Mouse (Mus musculus): ENCODE measurements around the gene Vamp2.

Gene Vamp2

DNA sequence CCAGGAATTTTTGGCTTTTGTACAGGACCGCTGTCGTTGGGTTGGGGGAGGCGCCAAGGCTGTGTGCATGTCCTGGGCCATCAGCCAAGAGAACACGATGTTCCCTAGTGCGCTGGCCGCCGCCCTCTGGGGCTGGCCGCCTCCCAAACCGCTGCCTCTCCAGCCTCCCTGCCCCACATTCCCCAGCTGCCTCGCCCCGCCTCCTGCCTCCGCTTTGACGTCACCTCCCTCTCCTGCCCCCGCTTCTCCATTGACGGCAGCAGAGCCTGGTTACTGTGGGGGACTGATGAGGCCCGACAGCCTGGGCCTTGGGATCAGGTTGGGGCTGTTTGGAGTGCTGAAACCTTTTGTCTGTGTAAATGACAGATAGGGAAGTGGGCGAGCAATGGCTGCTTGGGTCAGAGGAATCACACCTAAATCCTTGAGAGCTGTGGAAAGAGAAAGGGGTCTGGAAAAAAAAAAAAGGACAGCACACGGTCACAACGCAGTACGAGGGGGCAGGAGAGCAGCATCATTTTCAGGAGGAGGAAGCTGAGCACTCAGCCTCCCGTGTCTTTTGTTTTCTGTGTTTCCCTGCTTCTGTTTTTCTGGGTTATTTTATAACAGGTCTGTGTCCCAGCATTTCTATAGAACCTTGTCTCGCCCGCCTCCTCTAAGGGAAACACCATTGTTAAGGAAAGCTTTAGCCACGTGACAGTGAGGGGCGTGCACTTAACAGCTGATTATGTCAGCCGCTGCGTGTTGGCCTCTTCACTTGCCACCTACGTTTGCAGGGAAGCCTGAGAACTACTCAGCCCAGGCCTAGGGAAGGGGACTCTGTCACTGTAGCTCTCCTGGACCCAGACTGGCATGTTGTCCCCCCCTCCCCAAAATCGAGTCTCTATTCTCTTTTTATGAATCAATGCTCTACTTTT, 9.0 kb downstream of the Vamp2 start:
- in situ Hi-C loops (cut with MboI, MseI) = loop anchor here (5.0 to 10.0 kb wide), 2 partner anchors 898 to 1340 kb away; partner anchors contain the start of genes Gabarap and Phf23

DNA sequence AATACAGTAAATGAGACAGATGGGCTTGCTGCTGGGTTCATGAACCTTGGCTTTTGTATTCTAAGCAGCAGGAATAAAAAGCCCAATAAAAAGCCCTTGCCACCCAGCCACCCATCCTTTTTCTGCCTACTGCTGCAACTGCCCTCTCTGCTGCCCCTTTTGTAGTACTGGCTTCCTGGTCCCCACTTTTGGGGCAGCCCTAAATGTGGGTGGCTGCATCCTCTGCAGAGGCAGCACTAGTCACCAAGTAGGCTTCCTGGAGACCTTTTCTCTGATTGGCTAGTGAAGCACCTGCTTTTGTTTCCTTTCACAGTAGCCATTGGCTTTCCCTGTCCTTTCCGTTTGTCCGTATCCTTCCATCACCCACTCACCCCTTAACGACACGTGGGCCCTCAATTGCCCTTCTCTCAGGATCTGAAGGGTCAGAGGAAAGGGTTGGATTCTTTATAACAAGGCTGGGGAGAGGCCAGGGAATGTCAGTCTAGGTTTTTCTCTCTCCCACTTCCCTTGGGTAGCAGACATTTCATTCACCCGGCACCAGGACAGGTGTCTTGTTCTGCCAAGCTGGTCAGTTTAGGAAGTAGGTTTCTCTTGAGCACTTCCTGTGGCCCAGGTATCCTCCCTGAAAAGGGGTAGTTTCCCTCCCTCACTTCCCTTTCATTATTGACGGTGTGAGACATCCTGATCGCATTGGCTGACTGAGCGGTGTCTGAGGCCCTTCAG, 9.9 kb downstream of the Vamp2 start:
- in situ Hi-C loops (cut with MboI, MseI) = loop anchor here (5.0 to 10.0 kb wide), 2 partner anchors 897 to 1339 kb away; partner anchors contain the start of genes Gabarap and Phf23

DNA sequence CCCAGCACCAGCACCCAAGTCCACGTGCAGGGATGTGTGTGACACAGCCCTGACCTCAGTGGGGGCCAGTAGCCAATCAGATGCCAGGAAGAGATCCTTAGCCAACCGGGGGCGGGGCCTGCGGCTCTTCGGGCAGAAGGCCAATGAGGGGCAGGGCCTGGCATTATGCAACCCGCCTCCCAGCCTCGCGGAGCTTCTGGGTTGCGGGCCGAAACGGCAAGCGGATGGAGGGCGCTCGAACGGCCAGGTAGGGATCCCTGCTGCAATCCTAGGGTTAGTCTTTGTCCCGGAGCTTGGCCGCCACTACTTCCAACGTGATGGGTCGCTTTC, 10.4 kb downstream of the Vamp2 start:
- in situ Hi-C loops (cut with MboI, MseI) = loop anchor here (5.0 to 10.0 kb wide), 2 partner anchors 896 to 1339 kb away; partner anchors contain the start of genes Gabarap and Phf23

DNA sequence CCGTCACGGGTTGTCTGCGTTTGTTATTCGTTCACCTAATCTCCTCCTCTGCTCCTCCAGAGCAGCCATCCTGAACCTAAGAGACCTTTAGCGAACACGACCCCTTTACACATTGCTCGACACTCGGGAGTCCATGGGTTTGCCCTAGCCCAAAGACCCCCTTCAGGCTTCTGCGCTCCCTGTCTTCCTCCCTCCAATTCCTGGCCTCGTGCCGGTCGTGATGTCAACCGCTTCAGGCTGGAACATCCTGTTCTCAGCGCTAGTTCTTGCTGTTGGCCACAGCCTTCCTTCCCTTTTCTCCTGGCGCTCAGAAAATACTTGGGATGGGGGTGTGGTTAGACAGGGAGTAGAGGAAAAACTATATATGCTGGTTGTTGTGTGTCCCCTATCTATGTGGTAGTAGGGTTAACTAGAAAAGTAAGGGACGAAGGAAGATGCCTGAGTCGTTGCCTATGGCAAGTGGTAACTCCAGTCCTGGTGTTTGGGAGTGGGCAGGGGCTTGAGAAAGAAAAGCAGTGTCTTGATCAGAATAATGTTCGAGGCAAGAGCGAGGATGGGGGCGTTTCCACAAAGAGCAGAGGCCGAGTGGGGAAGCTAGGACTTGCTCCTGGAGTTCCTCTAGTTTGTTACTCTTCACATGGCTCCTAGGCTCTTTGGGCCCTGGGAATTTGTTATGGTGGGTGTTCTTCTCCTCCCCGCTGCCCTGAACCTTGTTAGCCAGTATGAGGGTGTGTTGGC, 11.1 kb downstream of the Vamp2 start:
- in situ Hi-C loops (cut with MboI, MseI) = loop anchor here (5.0 to 10.0 kb wide), 2 partner anchors 895 to 1338 kb away; partner anchors contain the start of genes Gabarap and Phf23

DNA sequence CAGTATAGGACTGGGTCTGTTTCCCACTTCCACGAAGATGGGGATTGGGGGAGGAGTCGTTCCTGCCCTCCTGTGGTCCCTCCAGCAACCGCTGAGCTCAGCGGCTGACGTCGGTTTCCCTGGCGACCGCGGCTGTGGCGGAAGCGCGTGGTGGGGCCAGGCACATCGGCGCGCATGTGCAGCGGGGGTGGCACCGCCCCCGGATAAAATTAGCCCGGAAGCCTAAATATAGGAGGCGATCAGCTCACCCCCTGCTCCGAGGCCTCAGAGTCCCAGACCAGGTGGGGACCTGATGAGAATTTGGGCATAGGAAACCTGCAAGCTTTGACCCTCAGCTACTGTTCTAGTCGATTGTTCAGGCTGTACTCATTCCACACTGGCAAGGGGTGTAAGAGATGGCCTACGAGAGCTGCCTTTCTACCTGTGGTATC, 11.6 kb downstream of the Vamp2 start:
- in situ Hi-C loops (cut with MboI, MseI) = loop anchor here (5.0 to 10.0 kb wide), 2 partner anchors 895 to 1337 kb away; partner anchors contain the start of genes Gabarap and Phf23

DNA sequence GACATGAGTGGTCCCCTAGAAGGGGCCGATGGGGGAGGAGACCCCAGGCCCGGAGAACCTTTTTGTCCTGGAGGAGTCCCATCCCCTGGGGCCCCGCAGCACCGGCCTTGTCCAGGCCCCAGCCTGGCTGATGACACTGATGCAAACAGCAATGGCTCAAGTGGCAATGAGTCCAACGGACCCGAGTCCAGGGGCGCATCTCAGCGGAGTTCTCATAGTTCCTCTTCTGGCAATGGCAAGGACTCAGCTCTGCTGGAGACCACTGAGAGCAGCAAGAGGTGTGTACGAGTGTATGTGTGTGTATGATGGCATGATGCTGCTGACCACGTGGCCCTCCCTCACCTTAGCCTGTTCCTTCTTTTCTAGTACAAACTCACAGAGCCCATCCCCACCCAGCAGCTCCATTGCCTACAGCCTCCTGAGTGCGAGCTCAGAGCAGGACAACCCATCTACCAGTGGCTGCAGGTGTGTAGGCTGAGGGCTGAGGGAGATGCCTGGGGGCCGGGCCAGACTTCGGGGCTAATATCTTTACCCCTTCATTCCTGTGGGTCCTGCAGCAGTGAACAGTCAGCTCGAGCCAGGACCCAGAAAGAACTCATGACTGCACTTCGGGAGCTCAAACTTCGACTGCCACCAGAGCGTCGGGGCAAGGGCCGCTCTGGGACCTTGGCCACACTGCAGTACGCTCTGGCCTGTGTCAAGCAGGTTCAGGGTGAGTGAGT, 12.5 kb downstream of the Vamp2 start:
- in situ Hi-C loops (cut with MboI, MseI) = no loop called here

DNA sequence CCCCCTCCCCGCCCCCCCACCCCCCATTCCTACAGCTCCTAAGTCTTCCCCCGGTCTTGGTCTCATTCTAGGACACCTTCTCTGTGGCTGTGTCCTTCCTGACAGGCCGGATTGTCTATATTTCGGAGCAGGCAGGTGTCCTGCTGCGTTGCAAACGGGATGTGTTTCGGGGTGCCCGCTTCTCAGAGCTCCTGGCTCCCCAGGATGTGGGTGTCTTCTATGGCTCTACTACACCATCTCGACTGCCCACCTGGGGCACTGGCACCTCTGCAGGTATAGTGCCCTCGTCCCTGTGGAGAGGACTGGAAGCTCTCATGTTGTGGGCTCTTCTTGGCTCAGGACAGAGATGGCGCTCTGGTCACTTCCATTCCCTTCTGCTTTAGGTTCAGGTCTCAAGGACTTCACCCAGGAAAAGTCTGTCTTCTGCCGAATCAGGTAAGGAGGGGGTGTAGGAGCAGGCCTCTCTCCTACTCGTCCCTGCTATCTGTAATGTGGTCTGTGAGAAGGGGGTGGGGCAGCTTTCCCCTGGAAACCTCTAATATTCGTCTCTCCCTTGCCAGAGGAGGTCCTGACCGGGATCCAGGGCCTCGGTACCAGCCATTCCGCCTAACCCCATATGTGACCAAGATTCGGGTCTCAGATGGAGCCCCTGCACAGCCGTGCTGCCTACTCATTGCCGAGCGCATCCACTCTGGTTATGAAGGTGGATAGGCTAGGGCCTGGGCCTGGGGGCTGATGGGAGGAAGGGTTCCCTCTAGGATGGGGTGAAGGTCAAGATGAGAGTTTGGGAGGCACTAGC, 13.5 kb downstream of the Vamp2 start:
- in situ Hi-C loops (cut with MboI, MseI) = no loop called here

DNA sequence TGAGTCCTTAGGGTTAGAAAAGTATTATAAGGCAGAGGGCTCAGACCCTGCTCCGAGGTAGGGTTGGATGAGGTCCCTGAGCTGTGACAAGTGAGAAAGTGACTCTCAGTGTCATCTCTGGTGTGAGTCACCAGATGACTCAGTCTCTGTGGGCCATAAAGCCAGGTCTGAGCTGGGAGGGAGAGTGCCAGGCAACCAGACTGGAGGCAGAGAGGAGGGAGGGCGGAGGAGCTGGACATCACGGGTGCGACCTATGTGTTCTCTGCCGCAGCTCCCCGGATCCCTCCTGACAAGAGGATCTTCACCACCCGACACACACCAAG, 14.1 kb downstream of the Vamp2 start:
- in situ Hi-C loops (cut with MboI, MseI) = no loop called here

DNA sequence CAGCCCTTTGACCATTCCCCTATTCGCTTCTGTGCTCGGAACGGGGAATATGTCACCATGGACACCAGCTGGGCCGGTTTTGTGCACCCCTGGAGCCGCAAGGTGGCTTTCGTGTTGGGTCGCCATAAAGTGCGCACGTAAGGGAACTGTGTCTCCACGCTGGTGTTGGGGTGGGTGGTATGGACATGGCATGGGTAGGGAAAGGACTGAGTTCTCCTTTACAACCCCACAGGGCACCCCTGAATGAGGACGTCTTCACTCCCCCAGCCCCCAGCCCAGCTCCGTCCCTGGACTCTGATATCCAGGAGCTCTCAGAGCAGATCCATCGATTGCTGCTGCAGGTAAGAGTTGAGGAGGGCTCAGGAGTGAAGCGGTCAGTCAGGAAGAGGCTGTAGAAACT, 14.8 kb downstream of the Vamp2 start:
- in situ Hi-C loops (cut with MboI, MseI) = no loop called here

DNA sequence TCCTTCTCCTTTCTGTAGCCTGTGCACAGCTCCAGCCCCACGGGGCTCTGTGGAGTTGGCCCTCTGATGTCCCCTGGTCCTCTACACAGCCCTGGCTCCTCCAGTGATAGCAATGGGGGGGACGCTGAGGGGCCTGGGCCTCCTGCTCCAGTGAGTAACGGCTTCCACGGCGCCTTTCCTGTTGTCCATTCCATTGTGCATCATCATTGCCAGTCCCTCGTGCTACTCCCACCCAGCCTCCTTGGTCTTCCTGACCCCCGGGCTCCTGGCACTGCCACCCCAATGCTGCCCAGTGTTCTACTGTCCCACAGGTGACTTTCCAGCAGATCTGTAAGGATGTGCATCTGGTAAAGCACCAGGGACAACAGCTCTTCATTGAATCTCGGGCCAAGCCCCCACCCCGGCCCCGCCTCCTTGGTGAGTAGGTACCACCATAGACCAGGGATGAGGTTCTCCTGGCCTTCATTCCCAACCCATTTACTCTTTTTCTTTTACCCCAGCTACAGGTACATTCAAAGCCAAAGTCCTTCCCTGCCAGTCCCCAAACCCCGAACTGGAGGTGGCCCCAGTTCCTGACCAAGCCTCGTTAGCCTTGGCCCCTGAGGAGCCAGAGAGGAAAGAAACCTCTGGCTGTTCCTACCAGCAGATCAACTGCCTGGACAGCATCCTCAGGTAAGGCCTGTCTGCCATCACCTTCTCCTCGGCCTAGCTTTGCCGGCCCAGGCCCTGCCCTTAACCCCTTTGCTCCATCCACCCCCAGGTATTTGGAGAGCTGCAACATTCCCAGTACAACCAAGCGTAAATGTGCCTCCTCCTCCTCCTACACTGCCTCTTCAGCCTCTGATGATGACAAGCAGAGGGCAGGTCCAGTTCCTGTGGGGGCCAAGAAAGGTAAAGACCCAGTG, 15.5 kb downstream of the Vamp2 start:
- in situ Hi-C loops (cut with MboI, MseI) = no loop called here

DNA sequence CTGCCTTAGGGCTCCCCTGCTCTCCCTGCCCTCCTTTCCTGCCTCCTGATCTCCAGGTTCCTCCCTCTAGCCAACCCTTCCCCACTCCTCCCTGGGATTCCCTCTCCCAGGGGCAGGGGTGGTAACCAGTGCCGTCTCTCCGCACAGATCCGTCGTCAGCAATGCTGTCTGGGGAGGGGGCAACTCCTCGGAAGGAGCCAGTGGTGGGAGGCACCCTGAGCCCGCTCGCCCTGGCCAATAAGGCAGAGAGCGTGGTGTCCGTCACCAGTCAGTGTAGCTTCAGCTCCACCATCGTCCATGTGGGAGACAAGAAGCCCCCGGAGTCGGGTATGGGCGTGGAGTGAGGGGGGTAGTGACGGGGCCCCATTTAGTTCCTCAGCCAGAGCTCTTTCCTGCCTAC, 16.2 kb downstream of the Vamp2 start:
- in situ Hi-C loops (cut with MboI, MseI) = no loop called here

DNA sequence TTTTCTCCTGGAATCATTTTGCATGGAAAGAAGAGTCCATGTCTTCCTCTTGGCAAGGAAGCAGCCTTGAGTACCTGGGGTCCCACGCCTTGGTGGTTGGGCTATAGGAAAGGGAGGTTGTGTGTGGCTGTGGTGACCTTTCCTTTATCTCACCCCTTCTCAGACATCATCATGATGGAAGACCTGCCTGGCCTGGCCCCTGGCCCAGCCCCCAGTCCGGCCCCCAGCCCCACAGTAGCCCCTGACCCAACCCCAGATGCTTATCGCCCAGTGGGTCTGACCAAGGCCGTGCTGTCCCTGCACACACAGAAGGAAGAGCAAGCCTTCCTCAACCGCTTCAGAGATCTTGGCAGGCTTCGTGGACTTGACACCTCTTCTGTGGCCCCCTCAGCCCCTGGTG, 16.9 kb downstream of the Vamp2 start:
- in situ Hi-C loops (cut with MboI, MseI) = no loop called here

DNA sequence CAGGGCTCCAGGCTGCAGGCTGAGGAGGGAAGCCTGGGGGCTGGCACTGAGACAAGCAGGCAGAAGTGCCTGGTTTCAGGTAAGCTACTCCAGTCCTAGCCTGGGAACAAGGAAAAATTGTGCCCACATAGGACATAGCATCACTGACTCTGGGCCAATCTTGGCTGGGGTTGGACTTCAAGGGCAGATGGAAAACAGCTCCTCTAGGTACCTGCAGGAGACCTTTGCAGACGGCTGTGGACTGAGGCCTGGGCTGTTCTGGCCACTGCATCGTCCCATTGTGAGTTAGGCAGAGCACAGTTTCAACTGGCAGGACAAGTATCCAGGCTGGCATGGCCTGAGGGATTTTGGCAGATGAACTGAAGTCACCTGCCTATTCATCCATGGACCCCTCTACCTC, 17.5 kb downstream of the Vamp2 start:
- in situ Hi-C loops (cut with MboI, MseI) = no loop called here

DNA sequence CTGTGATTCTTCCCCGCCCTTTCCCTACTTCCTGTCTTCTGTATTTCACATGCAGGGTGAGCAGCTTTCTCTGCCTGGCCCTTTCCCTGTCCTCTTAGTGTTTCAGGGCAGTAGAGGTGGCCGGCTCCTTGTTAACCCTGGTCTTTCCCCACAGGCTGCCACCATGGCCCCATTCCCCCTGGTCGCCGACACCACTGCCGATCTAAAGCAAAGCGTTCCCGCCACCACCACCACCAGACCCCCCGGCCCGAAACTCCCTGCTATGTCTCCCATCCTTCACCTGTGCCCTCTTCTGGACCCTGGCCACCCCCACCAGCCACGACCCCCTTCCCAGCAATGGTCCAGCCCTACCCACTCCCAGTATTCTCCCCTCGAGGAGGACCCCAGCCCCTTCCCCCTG, 18.0 kb downstream of the Vamp2 start:
- in situ Hi-C loops (cut with MboI, MseI) = no loop called here

DNA sequence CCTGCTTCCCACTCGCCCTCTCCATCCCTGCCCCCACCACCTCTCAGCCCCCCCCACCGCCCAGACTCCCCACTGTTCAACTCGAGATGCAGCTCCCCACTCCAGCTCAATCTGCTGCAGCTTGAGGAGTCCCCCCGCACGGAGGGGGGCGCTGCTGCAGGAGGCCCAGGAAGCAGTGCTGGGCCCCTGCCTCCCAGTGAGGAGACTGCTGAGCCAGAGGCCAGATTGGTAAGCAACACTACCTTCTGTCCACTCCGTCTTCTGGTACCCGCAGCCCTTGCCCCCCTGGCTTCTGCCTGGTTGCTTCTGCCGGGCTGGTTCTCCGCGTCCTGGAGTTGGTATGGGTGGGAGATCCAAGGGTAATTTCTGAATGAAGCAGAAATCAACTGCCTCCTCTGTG, 18.6 kb downstream of the Vamp2 start:
- in situ Hi-C loops (cut with MboI, MseI) = no loop called here

DNA sequence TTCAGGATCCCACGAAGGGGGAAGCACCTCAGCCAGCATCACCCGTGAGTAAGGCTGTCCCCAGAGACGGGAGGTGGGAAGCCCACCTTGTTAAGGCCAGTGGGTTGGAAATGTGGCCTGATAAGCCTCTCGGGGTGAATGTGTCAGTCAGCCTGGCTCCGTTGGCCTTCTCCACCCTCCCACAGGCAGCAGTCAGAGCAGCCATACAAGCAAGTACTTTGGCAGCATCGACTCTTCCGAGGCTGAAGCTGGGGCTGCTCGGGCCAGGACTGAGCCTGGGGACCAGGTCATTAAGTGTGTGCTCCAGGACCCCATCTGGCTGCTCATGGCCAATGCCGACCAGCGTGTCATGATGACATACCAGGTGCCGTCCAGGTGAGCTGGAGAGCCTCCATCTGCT, 19.4 kb downstream of the Vamp2 start:
- in situ Hi-C loops (cut with MboI, MseI) = no loop called here

DNA sequence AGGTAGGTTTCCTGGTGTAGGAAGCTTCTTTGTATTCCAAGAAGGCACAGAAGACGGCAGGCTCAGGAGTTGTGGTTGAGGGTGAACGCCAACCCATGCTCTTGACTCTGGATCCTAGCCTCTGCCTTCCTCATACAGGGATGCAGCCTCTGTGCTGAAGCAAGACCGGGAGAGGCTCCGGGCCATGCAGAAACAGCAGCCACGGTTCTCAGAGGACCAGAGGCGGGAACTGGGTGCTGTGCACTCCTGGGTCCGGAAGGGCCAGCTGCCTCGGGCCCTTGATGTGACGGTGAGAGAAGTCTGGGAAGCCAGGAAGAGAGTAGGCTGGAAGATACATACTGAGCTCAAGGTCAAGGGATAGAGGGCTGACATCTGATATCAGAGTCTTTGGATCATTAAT, 19.9 kb downstream of the Vamp2 start:
- in situ Hi-C loops (cut with MboI, MseI) = no loop called here

DNA sequence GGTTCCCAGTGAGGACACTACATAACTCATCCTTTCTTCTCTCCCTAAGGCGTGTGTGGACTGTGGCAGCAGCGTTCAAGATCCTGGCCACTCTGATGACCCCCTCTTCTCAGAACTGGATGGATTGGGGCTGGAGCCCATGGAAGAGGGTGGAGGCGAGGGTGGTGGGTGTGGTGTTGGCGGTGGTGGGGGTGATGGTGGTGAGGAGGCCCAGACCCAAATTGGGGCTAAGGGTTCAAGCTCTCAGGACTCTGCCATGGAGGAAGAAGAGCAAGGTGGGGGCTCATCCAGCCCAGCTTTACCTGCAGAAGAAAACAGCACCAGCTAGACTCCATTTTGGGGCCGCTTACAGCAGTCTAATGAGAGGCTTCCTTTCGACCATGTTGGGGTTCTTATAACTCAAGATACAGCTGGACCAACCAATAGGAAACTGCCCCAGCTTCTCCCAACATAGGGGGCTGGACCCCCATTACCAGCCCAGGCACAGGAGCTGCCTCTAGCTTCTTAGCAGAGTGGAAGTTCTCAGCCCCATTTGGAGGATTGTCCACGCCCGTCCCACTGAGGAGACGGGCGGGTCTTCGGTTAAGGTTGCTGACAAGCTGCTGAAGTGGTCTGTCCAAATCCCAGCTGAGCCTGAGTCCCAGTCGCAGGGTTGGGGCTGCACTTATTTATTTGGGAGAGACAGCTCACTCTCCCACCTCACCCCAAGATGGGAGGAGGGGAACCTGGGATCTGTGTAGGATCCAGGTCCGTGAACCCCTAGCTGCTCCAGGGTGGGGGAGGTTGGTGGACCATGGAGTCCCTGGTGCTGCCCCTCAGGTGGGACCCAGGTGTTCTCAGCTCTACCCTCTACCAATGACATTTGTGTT, 21.0 kb downstream of the Vamp2 start:
- in situ Hi-C loops (cut with MboI, MseI) = no loop called here

All from regulatory T cell (primary cell).